Mouse (Mus musculus): ENCODE results near the gene Shroom3.

The Shroom3 gene

GRCm38 (mm10) chr5:92856346-92856745, 173.1 kb downstream of the Shroom3 start:
- DNase-seq (ENCODE audit: low spot score): no peak

- DNase-seq (ENCODE audit: low spot score): no peak
Measured at GRCm38 (mm10) chr5:92857177-92857576, 173.9 kb downstream of the Shroom3 start.

GRCm38 (mm10) chr5:92858104-92858503, 174.9 kb downstream of the Shroom3 start:
- DNase-seq (ENCODE audit: low spot score): no peak

DNA sequence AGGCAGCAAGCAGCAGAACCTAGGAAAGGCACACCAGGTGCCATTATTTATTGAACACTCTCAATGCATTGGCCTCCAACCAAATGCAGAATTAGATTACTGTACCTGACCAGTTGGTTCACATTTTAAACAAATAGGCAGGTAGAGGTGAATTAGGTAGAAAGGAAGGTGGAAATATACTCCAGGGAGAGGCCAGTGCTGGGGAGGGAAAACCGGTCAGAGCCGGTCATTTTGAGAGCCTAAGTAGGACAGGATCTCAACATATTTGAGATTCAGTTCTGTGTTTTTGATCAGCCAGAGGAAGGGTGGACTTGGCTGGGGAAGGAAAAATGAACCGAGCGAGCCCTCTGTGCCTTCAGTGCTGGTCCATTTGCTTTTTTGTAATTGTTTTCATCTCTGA, 175.3 kb downstream of the Shroom3 start:
- DNase-seq (ENCODE audit: low spot score): no peak

DNA sequence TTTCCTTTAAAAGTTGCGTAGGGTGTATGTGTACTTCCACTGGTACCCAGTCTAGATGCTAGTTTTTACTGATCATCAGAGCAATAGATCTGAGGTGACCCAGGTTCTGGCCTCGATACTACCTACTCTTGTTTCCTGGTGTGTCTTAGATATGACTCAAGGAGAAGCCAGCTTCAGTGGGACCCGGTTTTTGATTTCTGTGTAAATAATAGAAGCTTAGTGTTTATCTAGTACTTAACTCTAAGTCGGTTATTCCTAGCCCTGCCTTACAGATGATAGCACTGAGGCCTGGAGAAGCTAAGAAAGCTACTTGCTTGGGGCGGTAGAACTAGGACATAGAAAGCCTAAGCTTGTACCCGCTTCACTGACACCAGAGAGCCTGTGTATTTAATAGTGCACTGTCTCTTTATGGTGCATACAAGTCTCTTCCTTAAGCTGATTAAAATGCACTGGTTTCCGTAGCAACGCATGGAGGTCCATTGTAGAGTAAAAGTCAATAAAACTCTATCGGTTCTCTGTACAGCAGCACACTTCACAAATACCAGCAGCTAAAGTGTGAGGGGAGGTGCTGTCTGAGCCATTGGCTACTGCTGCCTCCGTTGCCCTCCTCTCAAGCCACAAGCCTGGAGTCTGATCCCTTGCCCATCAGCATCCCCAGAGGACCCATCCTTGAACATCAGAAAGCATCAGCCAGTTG, 178.3 kb downstream of the Shroom3 start:
- DNase-seq (ENCODE audit: low spot score): no peak

- no peak for DNase-seq (ENCODE audit: low spot score)
Measured at GRCm38 (mm10) chr5:92865090-92865489, 181.9 kb downstream of the Shroom3 start.

DNA sequence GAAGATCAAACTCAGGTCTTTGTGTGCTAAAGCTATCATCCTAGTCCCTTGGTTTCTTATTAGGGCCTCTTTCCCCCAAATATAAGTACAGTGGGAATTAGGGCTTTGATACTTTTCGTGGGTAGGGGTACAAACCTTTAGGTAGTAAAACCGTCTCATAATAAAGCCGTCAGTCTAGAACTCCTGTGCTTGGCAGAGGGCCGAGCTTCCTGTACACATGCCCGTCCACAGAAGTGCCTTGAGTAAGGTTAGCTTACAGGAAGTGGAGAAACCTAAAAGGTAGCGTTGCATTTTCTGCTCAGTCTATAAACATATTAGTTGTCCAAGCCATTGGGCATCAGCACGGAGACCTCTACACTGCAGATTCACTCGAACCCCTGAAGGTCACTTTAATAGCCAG, 183.3 kb downstream of the Shroom3 start:
- no peak for DNase-seq (ENCODE audit: low spot score)

DNA sequence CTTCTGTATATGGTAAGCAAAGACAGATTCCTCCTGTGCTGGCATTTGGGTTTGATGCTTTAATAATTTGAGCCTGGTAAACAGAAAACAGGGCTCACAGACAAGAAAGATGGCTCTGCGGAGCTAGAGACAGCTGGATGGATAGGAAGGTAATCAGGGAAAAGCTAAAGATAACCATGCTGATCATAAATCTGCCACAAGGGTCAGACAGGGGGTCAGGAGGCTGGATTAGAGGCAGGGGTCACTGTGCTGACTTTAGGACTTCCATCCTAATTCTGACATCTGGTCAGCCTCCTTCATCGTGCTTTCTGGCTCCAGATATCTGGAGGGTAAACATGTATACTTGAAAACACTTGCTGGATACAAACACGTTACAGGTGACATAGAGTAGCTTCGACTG, 184.0 kb downstream of the Shroom3 start:
- DNase-seq (ENCODE audit: low spot score): no peak

DNA sequence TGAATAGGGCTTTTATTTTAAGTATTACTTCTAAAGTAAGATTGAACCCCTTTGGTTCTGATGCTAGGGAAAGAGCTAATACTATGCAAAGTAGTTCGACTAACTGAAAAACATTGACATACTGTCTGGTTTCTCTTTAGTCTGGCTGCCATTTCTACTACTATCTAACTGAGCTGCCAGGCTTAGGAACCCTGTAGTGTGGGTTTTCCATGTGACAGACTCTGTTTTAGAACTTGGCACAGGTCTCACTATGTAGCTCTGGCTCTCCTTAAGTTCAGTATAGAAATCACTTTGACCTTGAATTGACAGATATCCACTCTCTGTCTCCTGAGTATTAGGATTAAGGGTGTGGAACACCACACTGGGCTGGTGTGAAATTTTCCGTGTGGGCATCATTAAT, 185.0 kb downstream of the Shroom3 start:
- DNase-seq (ENCODE audit: low spot score): no peak

DNA sequence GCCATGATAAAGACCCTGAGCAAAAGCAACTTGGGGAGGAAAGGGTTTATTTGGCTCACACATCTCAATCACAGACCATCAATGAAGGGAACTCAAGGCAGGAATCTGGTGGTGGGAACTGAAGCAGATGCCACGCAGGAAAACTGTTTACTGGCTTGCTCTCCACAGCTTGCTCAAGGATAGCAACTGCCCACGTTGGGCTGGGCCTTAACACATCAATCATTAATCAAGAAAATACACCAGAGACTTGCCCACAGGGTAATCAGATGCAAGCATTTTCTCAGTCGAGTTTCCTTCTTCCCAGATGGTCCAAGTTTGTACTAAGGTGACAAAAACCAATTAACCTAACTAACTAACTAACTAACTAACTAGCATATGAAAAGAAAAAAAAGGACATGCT, 187.8 kb downstream of the Shroom3 start:
- DNase-seq (ENCODE audit: low spot score): no peak

DNA sequence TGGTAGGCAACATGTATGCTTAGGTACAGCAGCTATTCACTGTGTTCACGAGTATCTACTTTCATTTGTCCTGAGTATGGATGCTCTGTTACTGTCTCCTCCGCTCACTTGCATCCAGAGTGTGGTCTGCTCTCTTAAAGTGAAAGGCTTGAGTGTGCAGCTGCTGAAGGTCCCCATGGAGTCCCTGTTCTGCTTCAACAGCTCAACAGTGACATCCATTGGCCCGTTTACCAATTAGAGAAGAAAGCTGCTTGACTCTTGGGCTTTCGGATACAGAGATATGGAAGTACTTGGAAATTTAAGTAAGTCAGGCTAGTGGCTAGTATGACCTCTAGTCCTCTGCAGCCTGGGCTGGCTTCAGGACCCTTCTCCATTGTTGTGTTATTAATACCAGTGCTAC, 188.9 kb downstream of the Shroom3 start:
- no peak for DNase-seq (ENCODE audit: low spot score)

DNA sequence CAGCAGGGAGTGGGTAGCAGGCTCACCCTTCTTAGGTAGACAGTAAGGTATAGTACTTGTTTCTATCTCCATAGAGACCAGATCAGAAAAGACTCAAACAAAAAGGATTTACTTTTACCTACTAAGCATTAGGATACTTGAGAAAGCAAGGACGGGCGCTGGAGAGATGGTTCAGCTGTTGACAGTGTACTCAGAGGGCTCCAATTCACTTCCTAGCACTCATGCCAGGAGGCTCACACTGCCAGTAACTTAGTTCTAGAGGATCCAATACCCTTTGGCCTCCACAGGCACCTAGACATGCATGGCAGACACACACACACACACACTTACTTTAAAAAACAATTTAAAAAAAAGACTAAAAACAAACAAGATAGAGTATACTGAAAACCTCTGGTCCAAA, 189.8 kb downstream of the Shroom3 start:
- DNase-seq (ENCODE audit: low spot score): no peak

- no peak for DNase-seq (ENCODE audit: low spot score)
Measured at GRCm38 (mm10) chr5:92873518-92873917, 190.3 kb downstream of the Shroom3 start.

- DNase-seq (ENCODE audit: low spot score): no peak
Measured at GRCm38 (mm10) chr5:92875836-92876235, 192.6 kb downstream of the Shroom3 start.

DNA sequence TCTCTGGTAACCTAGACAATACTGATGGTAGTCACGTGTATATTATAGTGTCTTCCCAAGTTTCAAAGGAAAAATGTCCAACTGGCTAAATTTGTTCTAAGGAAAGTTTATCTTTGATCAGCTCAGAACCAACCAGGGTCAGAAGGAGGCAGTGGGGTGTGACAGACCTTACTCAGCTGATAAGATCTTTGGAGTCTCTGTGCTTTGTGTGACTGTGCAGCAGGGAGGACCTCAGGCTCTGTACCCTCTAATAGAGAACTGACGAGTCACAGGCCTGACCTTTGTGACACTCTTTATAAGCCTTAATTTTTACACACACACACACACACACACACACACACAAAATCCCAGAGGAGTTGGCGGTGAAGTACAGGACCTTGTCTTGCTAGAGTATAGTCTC, 193.9 kb downstream of the Shroom3 start:
- no peak for DNase-seq (ENCODE audit: low spot score)

DNA sequence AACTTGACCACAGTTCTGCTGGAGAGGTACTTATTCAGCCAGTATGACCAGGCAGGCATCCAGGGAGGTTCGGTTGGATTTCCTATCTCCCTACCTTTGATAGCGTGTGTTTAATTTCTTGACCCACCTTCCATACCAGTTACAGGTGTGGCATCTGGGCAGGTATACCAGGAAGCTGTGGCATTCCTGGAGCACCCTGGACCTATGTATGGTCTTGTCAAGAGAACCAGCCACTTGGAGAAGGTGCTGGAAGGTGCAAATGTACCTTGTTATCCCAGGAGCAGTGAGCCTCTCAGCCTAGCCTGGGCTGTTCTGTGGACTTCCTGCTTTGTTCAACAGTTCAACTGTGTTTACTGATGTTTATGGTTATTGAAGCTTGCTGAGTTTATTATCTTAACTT, 197.2 kb downstream of the Shroom3 start:
- DNase-seq (ENCODE audit: low spot score): no peak

- DNase-seq (ENCODE audit: low spot score): no peak
Measured at GRCm38 (mm10) chr5:92880893-92881292, 197.7 kb downstream of the Shroom3 start.

DNA sequence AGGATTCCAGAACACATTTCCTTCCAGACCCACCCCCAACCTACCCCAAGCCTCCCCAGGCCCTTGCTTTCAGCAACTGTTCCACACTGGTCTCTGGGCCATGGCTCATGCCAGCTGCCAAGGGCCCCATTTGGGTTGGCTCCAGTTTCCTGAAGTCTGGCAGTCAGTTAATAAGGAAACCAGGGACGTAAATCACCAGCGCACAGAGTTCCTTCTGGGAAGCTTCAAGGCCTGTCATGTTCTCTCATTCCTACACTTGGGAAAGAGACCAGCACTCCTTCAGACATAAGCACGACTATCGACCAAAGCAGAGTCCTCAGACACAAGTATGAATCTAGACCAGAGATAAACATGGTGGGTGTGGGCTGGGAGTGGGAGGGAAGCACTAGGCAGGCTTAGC, 202.9 kb downstream of the Shroom3 start:
- no peak for DNase-seq (ENCODE audit: low spot score)

DNA sequence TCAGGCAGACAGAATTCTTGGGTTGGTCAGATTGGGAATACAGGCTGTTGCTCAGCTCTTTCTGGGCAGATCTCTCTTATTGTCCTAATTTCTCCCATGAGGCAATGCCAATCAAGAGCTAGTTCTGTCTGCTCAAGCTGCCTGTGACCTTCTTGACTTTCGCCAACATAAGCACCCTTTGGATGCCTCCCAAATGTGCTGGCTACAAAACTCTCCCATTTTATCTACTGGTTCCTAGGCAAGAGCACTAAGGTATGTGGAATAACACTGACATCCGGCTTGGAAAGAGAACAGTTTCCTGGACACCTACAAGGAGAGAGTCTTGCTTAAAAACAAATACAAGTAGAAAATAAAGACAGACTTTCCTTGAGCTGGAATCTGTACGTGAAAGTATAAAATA, 204.3 kb downstream of the Shroom3 start:
- DNase-seq (ENCODE audit: low spot score): no peak

GRCm38 (mm10) chr5:92888628-92889241, 205.5 kb downstream of the Shroom3 start:
- DNase-seq (ENCODE audit: low spot score): no peak

GRCm38 (mm10) chr5:92890902-92891301, 207.7 kb downstream of the Shroom3 start:
- no peak for DNase-seq (ENCODE audit: low spot score)

- DNase-seq (ENCODE audit: low spot score): no peak
Measured at GRCm38 (mm10) chr5:92893284-92893683, 210.0 kb downstream of the Shroom3 start.

GRCm38 (mm10) chr5:92893711-92894110, 210.5 kb downstream of the Shroom3 start:
- no peak for DNase-seq (ENCODE audit: low spot score)

DNA sequence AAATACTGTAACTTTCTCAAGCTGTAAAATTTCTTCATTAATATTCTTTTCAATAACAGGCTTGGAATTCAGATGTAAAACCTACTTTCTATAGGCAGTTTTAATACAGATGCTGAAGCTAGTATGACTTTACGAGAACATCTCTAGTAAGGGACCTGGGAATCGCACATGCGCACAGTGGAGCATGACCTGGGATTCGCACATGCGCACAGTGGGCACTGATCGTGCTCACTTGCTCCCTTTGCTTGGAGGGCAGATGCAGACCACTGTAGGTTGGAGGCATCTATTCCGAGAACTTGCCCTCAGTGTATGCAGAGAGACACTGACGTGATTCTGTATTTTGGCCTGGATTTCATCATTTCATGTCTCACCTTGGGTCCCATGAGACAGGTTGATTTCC, 212.6 kb downstream of the Shroom3 start:
- no peak for DNase-seq (ENCODE audit: low spot score)

Data from testis, postnatal 10 days (tissue).